Mouse (Mus musculus): ENCODE data around the gene Fanci. TPM values are rescaled to one million over a fixed set of nuclear protein-coding genes. Genes with fewer than 3 reads are reported as not detected.
A peak's percentile ranks its signal among the peaks of the same experiment; 100 is the strongest.

The Fanci gene
- polyA plus RNA-seq, 1 experiment: 0.17 TPM

GRCm38 (mm10) chr7:79369416-79369815, 22.3 kb upstream of the Fanci start:
- no peak for TF ChIP-seq POLR2A (IDR thresholded peaks at IDR 0.05; ENCODE audit: low read depth, low read length)
- TF ChIP-seq CTCF (conservative IDR thresholded peaks at IDR 0.05; ENCODE audit: insufficient read depth, insufficient read length, low read depth, low read length): no peak
- DNase-seq: no peak
- Histone ChIP-seq H3K4me3 (ENCODE audit: insufficient read depth, low read depth, low read length) (no peak overlapping the region), H3K27ac (ENCODE audit: insufficient read depth, low read depth, low read length) (no peak overlapping the region), H3K27me3 (replicated peaks; ENCODE audit: control insufficient read depth, insufficient read depth, low read length) (no peaks in the 10 kb centered on the region), H3K36me3 (ENCODE audit: control insufficient read depth, insufficient read depth, low read length) (no peaks in the 10 kb centered on the region), H3K4me1 (ENCODE audit: control insufficient read depth, insufficient read depth, low read length) (no peaks in the 10 kb centered on the region)
- 30% methylated on average over 4 of the region's 4 CpGs for WGBS

- DNase-seq: peak; percentile 70
- H3K27ac ChIP-seq (ENCODE audit: insufficient read depth, low read depth, low read length): no peak overlapping the region
- H3K4me3 ChIP-seq (ENCODE audit: insufficient read depth, low read depth, low read length): no peak overlapping the region
- H3K4me1 ChIP-seq (ENCODE audit: control insufficient read depth, insufficient read depth, low read length): no peaks in the 10 kb centered on the region
- TF ChIP-seq POLR2A (IDR thresholded peaks at IDR 0.05; ENCODE audit: low read depth, low read length): no peak
- TF ChIP-seq CTCF (conservative IDR thresholded peaks at IDR 0.05; ENCODE audit: insufficient read depth, insufficient read length, low read depth, low read length): peak; percentile 99
- WGBS: 26% methylated on average over 10 of the region's 10 CpGs
- no peaks in the 10 kb centered on the region for H3K27me3 ChIP-seq (replicated peaks; ENCODE audit: control insufficient read depth, insufficient read depth, low read length)
- no peaks in the 10 kb centered on the region for H3K36me3 ChIP-seq (ENCODE audit: control insufficient read depth, insufficient read depth, low read length)
Measured at GRCm38 (mm10) chr7:79371321-79371879, 20.3 kb upstream of the Fanci start.

DNA sequence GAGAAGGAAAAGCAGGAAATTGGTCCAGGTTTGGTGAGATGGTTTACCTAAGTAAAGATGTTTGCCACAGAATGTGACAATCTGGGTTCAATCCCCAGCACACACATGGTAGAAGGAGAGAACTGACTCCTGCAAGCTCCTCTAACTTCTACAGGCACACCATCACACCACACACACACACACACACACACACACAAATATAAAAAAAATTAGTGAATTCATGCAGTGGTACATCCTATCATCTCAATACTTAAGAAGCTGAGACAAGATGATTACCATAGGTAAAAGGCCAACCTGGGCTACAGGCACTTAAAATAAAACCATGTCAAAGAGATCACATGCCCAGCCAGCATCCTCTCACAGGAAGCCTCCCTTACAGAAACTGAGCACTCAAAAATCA, 17.7 kb upstream of the Fanci start:
- Histone ChIP-seq H3K27ac (ENCODE audit: insufficient read depth, low read depth, low read length) (no peak overlapping the region), H3K36me3 (ENCODE audit: control insufficient read depth, insufficient read depth, low read length) (no peaks in the 10 kb centered on the region), H3K4me1 (ENCODE audit: control insufficient read depth, insufficient read depth, low read length) (no peaks in the 10 kb centered on the region), H3K4me3 (ENCODE audit: insufficient read depth, low read depth, low read length) (no peak overlapping the region), H3K27me3 (replicated peaks; ENCODE audit: control insufficient read depth, insufficient read depth, low read length) (no peaks in the 10 kb centered on the region)
- DNase-seq: no peak
- no peak for TF ChIP-seq CTCF (conservative IDR thresholded peaks at IDR 0.05; ENCODE audit: insufficient read depth, insufficient read length, low read depth, low read length)
- no peak for TF ChIP-seq POLR2A (IDR thresholded peaks at IDR 0.05; ENCODE audit: low read depth, low read length)

DNA sequence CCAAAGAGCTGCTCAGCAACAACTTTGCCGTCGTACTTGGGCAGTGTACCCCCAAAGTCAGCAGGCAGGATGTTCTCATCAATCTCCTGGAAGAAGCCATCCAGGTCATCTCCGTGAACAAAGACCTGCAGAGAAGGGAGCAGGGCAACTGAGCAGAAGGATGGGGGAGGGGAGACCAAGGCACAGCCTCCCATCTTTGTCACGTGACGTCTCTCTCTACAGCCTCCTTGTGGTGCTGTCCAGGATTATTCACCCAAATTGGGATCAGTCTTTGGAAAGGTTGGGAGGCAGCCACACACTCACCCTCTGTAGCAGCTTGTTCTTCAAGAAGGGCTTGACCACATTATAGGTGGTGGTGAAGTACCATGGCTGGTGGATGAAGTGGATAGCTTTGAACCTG, 16.1 kb upstream of the Fanci start:
- Histone ChIP-seq H3K36me3 (ENCODE audit: control insufficient read depth, insufficient read depth, low read length) (no peaks in the 10 kb centered on the region), H3K4me1 (ENCODE audit: control insufficient read depth, insufficient read depth, low read length) (no peaks in the 10 kb centered on the region), H3K4me3 (ENCODE audit: insufficient read depth, low read depth, low read length) (no peak overlapping the region), H3K27me3 (replicated peaks; ENCODE audit: control insufficient read depth, insufficient read depth, low read length) (no peaks in the 10 kb centered on the region), H3K27ac (ENCODE audit: insufficient read depth, low read depth, low read length) (no peak overlapping the region)
- 62% methylated on average over 5 of the region's 5 CpGs for WGBS
- no peak for DNase-seq
- TF ChIP-seq CTCF (conservative IDR thresholded peaks at IDR 0.05; ENCODE audit: insufficient read depth, insufficient read length, low read depth, low read length): no peak
- no peak for TF ChIP-seq POLR2A (IDR thresholded peaks at IDR 0.05; ENCODE audit: low read depth, low read length)

DNA sequence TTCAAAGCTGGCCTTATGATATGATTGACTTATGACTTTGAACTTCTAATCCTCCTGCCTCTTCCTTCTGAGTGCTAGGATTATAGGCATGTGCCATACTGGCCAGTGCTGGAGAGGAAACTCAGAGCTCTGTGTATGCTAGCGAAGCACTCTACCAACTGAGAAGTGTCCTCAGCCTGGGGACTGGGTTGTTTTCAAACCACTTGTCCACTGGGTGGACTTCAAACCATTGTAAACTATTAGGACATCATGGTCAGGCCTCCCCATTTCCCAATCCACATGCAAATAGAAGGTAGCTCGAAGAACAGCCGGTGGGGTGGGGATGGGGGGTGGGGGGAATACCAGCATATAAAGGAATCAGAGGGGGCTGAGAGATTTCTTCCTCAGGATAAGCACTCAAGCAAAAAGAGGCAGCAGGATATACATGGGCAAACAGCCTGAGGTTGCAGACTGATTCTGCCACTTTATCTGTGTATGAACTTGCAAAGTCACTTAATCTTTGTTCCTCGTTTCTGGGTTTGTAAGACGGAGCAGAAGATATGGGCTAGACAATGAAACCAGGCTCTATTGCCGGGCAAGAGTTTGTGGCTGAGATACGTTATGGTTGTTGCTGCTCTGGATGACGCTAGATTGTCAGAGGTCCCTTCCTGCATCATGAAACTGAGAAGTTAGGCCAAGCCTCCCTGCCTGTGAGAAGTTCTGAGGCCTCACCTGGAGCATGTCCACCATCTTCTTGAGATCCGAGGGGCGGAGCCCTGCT, 15.0 kb upstream of the Fanci start:
- 84% methylated on average over 10 of the region's 10 CpGs for whole genome bisulfite sequencing
- Histone ChIP-seq H3K4me1 (ENCODE audit: control insufficient read depth, insufficient read depth, low read length) (no peaks in the 10 kb centered on the region), H3K27ac (ENCODE audit: insufficient read depth, low read depth, low read length) (no peak overlapping the region), H3K27me3 (replicated peaks; ENCODE audit: control insufficient read depth, insufficient read depth, low read length) (no peaks in the 10 kb centered on the region), H3K36me3 (ENCODE audit: control insufficient read depth, insufficient read depth, low read length) (no peaks in the 10 kb centered on the region), H3K4me3 (ENCODE audit: insufficient read depth, low read depth, low read length) (no peak overlapping the region)
- no peak for DNase-seq
- no peak for TF ChIP-seq CTCF (conservative IDR thresholded peaks at IDR 0.05; ENCODE audit: insufficient read depth, insufficient read length, low read depth, low read length)
- no peak for TF ChIP-seq POLR2A (IDR thresholded peaks at IDR 0.05; ENCODE audit: low read depth, low read length)

- Histone ChIP-seq H3K4me1 (ENCODE audit: control insufficient read depth, insufficient read depth, low read length) (no peaks in the 10 kb centered on the region; the same call in 1 of the 2 replicates), H3K36me3 (ENCODE audit: control insufficient read depth, insufficient read depth, low read length) (no peaks in the 10 kb centered on the region), H3K27me3 (replicated peaks; ENCODE audit: control insufficient read depth, insufficient read depth, low read length) (no peaks in the 10 kb centered on the region), H3K27ac (ENCODE audit: insufficient read depth, low read depth, low read length) (no peak within 1 kb of the TSS), H3K4me3 (ENCODE audit: insufficient read depth, low read depth, low read length) (no peak within 1 kb of the TSS)
- DNase-seq: no peak
- 72% methylated on average over 16 of the region's 16 CpGs for WGBS
- TF ChIP-seq POLR2A (IDR thresholded peaks at IDR 0.05; ENCODE audit: low read depth, low read length) (no peak), CTCF (conservative IDR thresholded peaks at IDR 0.05; ENCODE audit: insufficient read depth, insufficient read length, low read depth, low read length) (no peak)
Measured at GRCm38 (mm10) chr7:79386422-79387133, 5.2 kb upstream of the Fanci start, which contains the start of gene Rlbp1. Gene Rlbp1, minus strand, starts transcription at chr7:79387048.

- Histone ChIP-seq H3K4me1 (ENCODE audit: control insufficient read depth, insufficient read depth, low read length) (no peaks in the 10 kb centered on the region; the same call in 1 of the 2 replicates), H3K4me3 (ENCODE audit: insufficient read depth, low read depth, low read length) (no peak overlapping the region), H3K27me3 (replicated peaks; ENCODE audit: control insufficient read depth, insufficient read depth, low read length) (no peaks in the 10 kb centered on the region), H3K36me3 (ENCODE audit: control insufficient read depth, insufficient read depth, low read length) (no peaks in the 10 kb centered on the region), H3K27ac (ENCODE audit: insufficient read depth, low read depth, low read length) (no peak overlapping the region)
- no peak for TF ChIP-seq CTCF (conservative IDR thresholded peaks at IDR 0.05; ENCODE audit: insufficient read depth, insufficient read length, low read depth, low read length)
- no peak for TF ChIP-seq POLR2A (IDR thresholded peaks at IDR 0.05; ENCODE audit: low read depth, low read length)
- DNase-seq: no peak
- WGBS: 79% methylated on average over 8 of the region's 8 CpGs
Measured at GRCm38 (mm10) chr7:79387140-79387539, 4.6 kb upstream of the Fanci start.

All from kidney, adult 2 months (tissue).